Mouse (Mus musculus) heart, adult 2 months (tissue): ENCODE results near the gene Arhgap30. TPM values are rescaled to one million over a fixed set of nuclear protein-coding genes. Genes with fewer than 3 reads are reported as not detected.
A peak's percentile ranks its signal among the peaks of the same experiment; 100 is the strongest.

Experiments
- DNase-seq, 2 experiments: peaks; one replicate each; pipeline ENCODE4 v3.0.0; 2021
- H3K27ac ChIP-seq: fragments of 200-600 bp; 2 replicates; pipeline ENCODE4 v1.8.1; 2022
- H3K27me3 ChIP-seq: fragments of 200-500 bp; 2 replicates; pipeline ENCODE4 v1.6.1; 2012; ENCODE audit warnings: mild to moderate bottlenecking, low read length, inconsistent platforms, mixed read lengths; ENCODE audit not compliant: control insufficient read depth, insufficient read depth
- H3K36me3 ChIP-seq: fragments of 200-500 bp; 2 replicates; pipeline ENCODE4 v1.6.1; 2012; ENCODE audit warnings: low read length, inconsistent platforms; ENCODE audit not compliant: control insufficient read depth, insufficient read depth
- H3K4me1 ChIP-seq: fragments of 200-500 bp; 2 replicates; pipeline ENCODE4 v1.6.1; 2011; ENCODE audit warnings: low read length; ENCODE audit not compliant: control insufficient read depth, insufficient read depth
- H3K4me3 ChIP-seq: fragments of 200-600 bp; 2 replicates; pipeline ENCODE4 v1.8.1; 2022
- H3K79me2 ChIP-seq: fragments of 200-500 bp; replicated peaks from 2 replicates; pipeline ENCODE4 v1.6.1; 2012; ENCODE audit warnings: mild to moderate bottlenecking, inconsistent platforms, low read length, moderate library complexity, mixed read lengths; ENCODE audit not compliant: control insufficient read depth, insufficient read depth
- H3K9ac ChIP-seq: fragments of 200-500 bp; 2 replicates; pipeline ENCODE4 v1.6.1; 2012; ENCODE audit warnings: low read depth, mild to moderate bottlenecking, control low read depth, inconsistent platforms, low read length, mixed read lengths
- CTCF ChIP-seq: fragments of 200-600 bp; IDR thresholded peaks from 2 replicates; pipeline ENCODE4 v1.8.1; 2022; ENCODE audit warnings: antibody characterized with exemption, mild to moderate bottlenecking, moderate library complexity
- EP300 ChIP-seq: fragments of 200-500 bp; IDR thresholded peaks from 2 replicates; pipeline ENCODE4 v1.6.1; 2011; ENCODE audit warnings: low read depth, low read length, control low read depth; ENCODE audit not compliant: insufficient read depth
- POLR2A ChIP-seq: fragments of 200-500 bp; IDR thresholded peaks from 2 replicates; pipeline ENCODE4 v1.6.1; 2011; ENCODE audit warnings: mild to moderate bottlenecking, low read depth, low read length, control low read depth; ENCODE audit not compliant: insufficient read depth
- WGBS: fragments of 180-500 bp; shearing (Covaris S2); methylation state at CpG from one replicate; pipeline ENCODE4 v1.1.7; 2018; 5-methylcytosine and 5-hydroxymethylcytosine counted together
- intact Hi-C: fragments of 180-260 bp; cut with DNase I; formaldehyde crosslinking; loops from one replicate; pipeline ENCODE4 v1.15.1; 2025
- polyA plus RNA-seq: library from polyadenylated mRNA; depleted of rRNA; stranded (reverse); fragments of >200 nt; gene quantifications from 2 replicates; pipeline ENCODE4 v1.2.3, GENCODE M21; 2012
- total RNA-seq, 2 experiments: library from RNA; stranded (reverse); gene quantifications; 2 replicates each; pipeline ENCODE4 v1.2.3; 2021

Gene Arhgap30
- total and polyA plus RNA-seq, 3 experiments = 2.3 to 3.2 (median 2.4) TPM

- H3K36me3 ChIP-seq = no peaks in the 10 kb centered on the region
- no peaks in the 10 kb centered on the region for H3K27me3 ChIP-seq
- peak overlapping the region; percentile 38; the same call in 1 of the 2 replicates for H3K9ac ChIP-seq
- H3K4me1 ChIP-seq = peaks cover 4% of the 10 kb centered on the region
- intact Hi-C loops = loop anchor here (1.0 to 5.0 kb wide), 4 partner anchors 25 to 66 kb away; partner anchors contain the start of gene F11r
- peak overlapping the region; percentile 89 for H3K4me3 ChIP-seq
- 27% methylated on average over 3 of the region's 3 CpGs for WGBS
- TF ChIP-seq EP300 (no peak), POLR2A (no peak), CTCF (no peak)
- peak overlapping the region; percentile 95 for H3K27ac ChIP-seq
- no peak for DNase-seq
- peaks cover 2% of the 10 kb centered on the region; the same call in 1 of the 2 replicates for H3K79me2 ChIP-seq
Measured at GRCm38 (mm10) chr1:171412446-171412845, 23.7 kb downstream of the Arhgap30 start.

- no peak for DNase-seq
- intact Hi-C loops = loop anchor here (2.0 to 5.0 kb wide), 3 partner anchors 39 to 65 kb away; no protein-coding TSS in a partner anchor
- no peak for TF ChIP-seq POLR2A
- no peak for TF ChIP-seq CTCF
- TF ChIP-seq EP300 = no peak
- WGBS = 82% methylated on average over 8 of the region's 8 CpGs
- no peaks in the 10 kb centered on the region for H3K36me3 ChIP-seq
- no peaks in the 10 kb centered on the region for H3K27me3 ChIP-seq
- H3K9ac ChIP-seq = no peak overlapping the region
- no peak overlapping the region for H3K4me3 ChIP-seq
- H3K4me1 ChIP-seq = peaks cover 4% of the 10 kb centered on the region
- H3K27ac ChIP-seq = no peak overlapping the region
- H3K79me2 ChIP-seq = peaks cover 2% of the 10 kb centered on the region; the same call in 1 of the 2 replicates
Measured at GRCm38 (mm10) chr1:171413608-171414007, 24.9 kb downstream of the Arhgap30 start.

- no peak for TF ChIP-seq POLR2A
- TF ChIP-seq EP300 = no peak
- no peak for TF ChIP-seq CTCF
- no peaks in the 10 kb centered on the region for H3K36me3 ChIP-seq
- no peaks in the 10 kb centered on the region for H3K79me2 ChIP-seq
- H3K27me3 ChIP-seq = no peaks in the 10 kb centered on the region
- no peaks in the 10 kb centered on the region for H3K4me1 ChIP-seq
- H3K27ac ChIP-seq = no peak within 1 kb of the TSS
- intact Hi-C loops = no loop called here
- 92% methylated on average over 5 of the region's 5 CpGs for WGBS
- no peak for DNase-seq
- H3K9ac ChIP-seq = no peak within 1 kb of the TSS
- no peak within 1 kb of the TSS for H3K4me3 ChIP-seq
Measured at GRCm38 (mm10) chr1:171418660-171419059, 29.9 kb downstream of the Arhgap30 start, which contains the start of gene Tstd1. TSS of gene Tstd1 (plus strand) at chr1:171418872.

- no peak overlapping the region for H3K9ac ChIP-seq
- DNase-seq = no peak
- H3K27me3 ChIP-seq = no peaks in the 10 kb centered on the region
- no peaks in the 10 kb centered on the region for H3K79me2 ChIP-seq
- WGBS = 81% methylated on average over 12 of the region's 12 CpGs
- H3K4me3 ChIP-seq = no peak overlapping the region
- intact Hi-C loops = no loop called here
- no peak for TF ChIP-seq CTCF
- TF ChIP-seq POLR2A = no peak
- TF ChIP-seq EP300 = no peak
- H3K27ac ChIP-seq = no peak overlapping the region
- H3K4me1 ChIP-seq = no peaks in the 10 kb centered on the region
- H3K36me3 ChIP-seq = no peaks in the 10 kb centered on the region
Measured at GRCm38 (mm10) chr1:171419291-171419882, 30.6 kb downstream of the Arhgap30 start.

GRCm38 (mm10) chr1:171419905-171420304 is 31.2 kb downstream of the Arhgap30 start:
- Histone ChIP-seq H3K4me1 (no peaks in the 10 kb centered on the region), H3K4me3 (no peak overlapping the region), H3K9ac (no peak overlapping the region), H3K27me3 (no peaks in the 10 kb centered on the region), H3K79me2 (no peaks in the 10 kb centered on the region), H3K36me3 (no peaks in the 10 kb centered on the region; the same call in 1 of the 2 replicates), H3K27ac (no peak overlapping the region)
- 93% methylated on average over 5 of the region's 5 CpGs for WGBS
- no peak for DNase-seq
- intact Hi-C loops = no loop called here
- TF ChIP-seq POLR2A (no peak), EP300 (no peak), CTCF (no peak)

GRCm38 (mm10) chr1:171422504-171423095 is 33.8 kb downstream of the Arhgap30 start:
- intact Hi-C loops = no loop called here
- WGBS = 77% methylated on average over 8 of the region's 8 CpGs
- H3K27me3 ChIP-seq = no peaks in the 10 kb centered on the region
- no peaks in the 10 kb centered on the region; the same call in 1 of the 2 replicates for H3K36me3 ChIP-seq
- no peaks in the 10 kb centered on the region for H3K79me2 ChIP-seq
- H3K4me3 ChIP-seq = no peak overlapping the region
- DNase-seq = no peak
- peaks cover 3% of the 10 kb centered on the region; the same call in 1 of the 2 replicates for H3K4me1 ChIP-seq
- no peak overlapping the region for H3K27ac ChIP-seq
- no peak for TF ChIP-seq CTCF
- TF ChIP-seq EP300 = no peak
- TF ChIP-seq POLR2A = no peak
- H3K9ac ChIP-seq = no peak overlapping the region
